ENCODE assay signal across 11 mouse cellular contexts in the genomic region with DNA sequence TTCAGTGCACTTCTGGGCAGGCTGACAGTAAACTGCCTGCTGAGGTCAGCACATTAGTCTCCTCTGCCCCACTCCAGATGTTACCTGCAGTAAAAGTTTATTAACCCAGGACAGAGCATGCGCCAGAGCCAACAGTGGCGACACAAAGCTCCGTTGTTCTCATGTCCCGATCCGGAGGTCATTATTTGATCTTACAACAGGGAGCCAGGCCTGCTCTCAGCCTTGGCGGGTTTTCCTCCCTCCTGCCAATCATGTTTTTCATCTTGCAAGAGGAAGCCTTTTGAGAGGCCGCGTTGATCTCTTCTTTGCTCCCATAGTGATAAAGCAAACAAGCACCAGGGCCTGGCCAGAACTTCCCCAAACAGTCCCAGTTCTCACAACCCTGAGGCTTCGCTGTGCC.
A peak's percentile ranks its signal among the peaks of the same experiment; 100 is the strongest.
DNase-seq lines count a peak whose midpoint lies in the region; ATAC-seq lines count a peak whose summit lies in the region.
"Had no signal": no experiment of that assay in that cellular context is flagged by ENCODE, and none has a peak within 500 bp of the region (broad histone marks: within the 10 kb centered on the region; RNA-seq: fewer than 3 reads in every experiment).

No protein-coding gene starts in this region.

- H3K36me3 ChIP-seq in hindbrain, embryonic 11.5 days (ENCODE audit: control insufficient read depth, insufficient read depth, low read length), result no peaks in the 10 kb centered on the region
- H3K36me3 ChIP-seq in hindbrain, embryonic 14.5 days (replicated peaks; ENCODE audit: control insufficient read depth, insufficient read depth), result no peaks in the 10 kb centered on the region
- H3K36me3 ChIP-seq in embryonic facial prominence, embryonic 11.5 days (replicated peaks; ENCODE audit: control insufficient read depth, insufficient read depth, low read depth, low read length), result no peaks in the 10 kb centered on the region
- H3K36me3 ChIP-seq: G1E; liver, embryonic 13.5 days; stomach, embryonic 15.5 days had no signal

- H3K9ac ChIP-seq in hindbrain, embryonic 11.5 days (ENCODE audit: low read depth, low read length), result no peak overlapping the region
- no peak overlapping the region for H3K9ac ChIP-seq in hindbrain, embryonic 14.5 days
- no peak overlapping the region for H3K9ac ChIP-seq in embryonic facial prominence, embryonic 11.5 days (replicated peaks; ENCODE audit: low read length)
- H3K9ac ChIP-seq: liver, embryonic 13.5 days; stomach, embryonic 15.5 days had no signal

- no peak for ATAC-seq in hindbrain, embryonic 11.5 days (ENCODE audit: low FRiP score)
- no peak for ATAC-seq in hindbrain, embryonic 14.5 days (ENCODE audit: low FRiP score)
- ATAC-seq in embryonic facial prominence, embryonic 11.5 days (replicated peaks; ENCODE audit: insufficient number of reproducible peaks, low FRiP score, low TSS enrichment, low read depth), result no peak
- no peak for ATAC-seq in erythroid progenitor cell, adult 5-6 weeks (replicated peaks; ENCODE audit: low FRiP score, poor library complexity, severe bottlenecking)

- peak; percentile 40 for DNase-seq in hindbrain, embryonic 11.5 days (ENCODE audit: low spot score)
- DNase-seq in hindbrain, embryonic 14.5 days (ENCODE audit: low spot score), result no peak
- peak; percentile 22 for DNase-seq in NIH3T3 (ENCODE audit: low read depth)
- DNase-seq in embryonic facial prominence, embryonic 11.5 days (ENCODE audit: low spot score), result peak; percentile 62
- peak; percentile 81 for DNase-seq in large intestine, adult 2 months (ENCODE audit: low read depth, low spot score)
- peak; percentile 45 for DNase-seq in skeletal muscle tissue, adult 2 months (ENCODE audit: low read depth, low spot score)
- no peak for DNase-seq in MN1 (ENCODE audit: low spot score)
- DNase-seq: liver, embryonic 13.5 days had no signal

- H3K9me3 ChIP-seq in hindbrain, embryonic 11.5 days (ENCODE audit: control insufficient read depth, low read length), result no peaks in the 10 kb centered on the region
- no peaks in the 10 kb centered on the region for H3K9me3 ChIP-seq in hindbrain, embryonic 14.5 days (ENCODE audit: control insufficient read depth, low read length)
- no peaks in the 10 kb centered on the region for H3K9me3 ChIP-seq in embryonic facial prominence, embryonic 11.5 days (replicated peaks; ENCODE audit: control insufficient read depth, low read length)
- H3K9me3 ChIP-seq: G1E; liver, embryonic 13.5 days; stomach, embryonic 15.5 days had no signal

- H3K27me3 ChIP-seq in hindbrain, embryonic 11.5 days (ENCODE audit: control insufficient read depth, insufficient read depth, low read length), result no peaks in the 10 kb centered on the region
- no peaks in the 10 kb centered on the region for H3K27me3 ChIP-seq in hindbrain, embryonic 14.5 days (ENCODE audit: control insufficient read depth, insufficient read depth, low read length)
- no peaks in the 10 kb centered on the region for H3K27me3 ChIP-seq in embryonic facial prominence, embryonic 11.5 days (ENCODE audit: control insufficient read depth, insufficient read depth, low read length)
- H3K27me3 ChIP-seq: liver, embryonic 13.5 days; stomach, embryonic 15.5 days had no signal

- 66% methylated on average over 9 of the region's 9 CpGs for WGBS in hindbrain, embryonic 11.5 days
- 51% methylated on average over 9 of the region's 9 CpGs for WGBS in hindbrain, embryonic 14.5 days
- 40% methylated on average over 9 of the region's 9 CpGs for WGBS in embryonic facial prominence, embryonic 11.5 days
- 9% methylated on average over 9 of the region's 9 CpGs for WGBS in large intestine, adult 2 months

- H3K4me1 ChIP-seq in hindbrain, embryonic 11.5 days (replicated peaks; ENCODE audit: control insufficient read depth, insufficient read depth, low read length), result no peaks in the 10 kb centered on the region
- no peaks in the 10 kb centered on the region for H3K4me1 ChIP-seq in hindbrain, embryonic 14.5 days (replicated peaks; ENCODE audit: control insufficient read depth, insufficient read depth, low read length)
- H3K4me1 ChIP-seq in embryonic facial prominence, embryonic 11.5 days (ENCODE audit: control insufficient read depth, insufficient read depth, low read length), result no peaks in the 10 kb centered on the region
- H3K4me1 ChIP-seq: liver, embryonic 13.5 days had no signal

- no peak overlapping the region for H3K4me3 ChIP-seq in hindbrain, embryonic 11.5 days (ENCODE audit: low read depth, low read length)
- H3K4me3 ChIP-seq in hindbrain, embryonic 14.5 days (replicated peaks; ENCODE audit: low read length), result no peak overlapping the region
- no peak overlapping the region for H3K4me3 ChIP-seq in embryonic facial prominence, embryonic 11.5 days (ENCODE audit: low read depth, low read length)
- H3K4me3 ChIP-seq: liver, embryonic 13.5 days; stomach, embryonic 15.5 days had no signal

- no peak overlapping the region for H3K4me2 ChIP-seq in hindbrain, embryonic 11.5 days (replicated peaks; ENCODE audit: low read depth, low read length)
- H3K4me2 ChIP-seq in hindbrain, embryonic 14.5 days (replicated peaks), result no peak overlapping the region
- no peak overlapping the region for H3K4me2 ChIP-seq in embryonic facial prominence, embryonic 11.5 days (ENCODE audit: low read depth, low read length)
- H3K4me2 ChIP-seq: liver, embryonic 13.5 days; stomach, embryonic 15.5 days had no signal

- no peak overlapping the region for H3K27ac ChIP-seq in hindbrain, embryonic 11.5 days (ENCODE audit: low read depth, low read length)
- H3K27ac ChIP-seq in hindbrain, embryonic 14.5 days, result no peak overlapping the region
- H3K27ac ChIP-seq in embryonic facial prominence, embryonic 11.5 days (replicated peaks; ENCODE audit: low read depth, low read length), result no peak overlapping the region; the same call in 1 of the 2 replicates
- H3K27ac ChIP-seq: liver, embryonic 13.5 days; stomach, embryonic 15.5 days had no signal

Comparison
In these comparisons a context has a peak if more than half of its experiments do, and no peak if none do; other contexts are left out.
1. DNase-seq: peak in hindbrain, embryonic 11.5 days (single experiment), NIH3T3 (single experiment), embryonic facial prominence, embryonic 11.5 days (single experiment), large intestine, adult 2 months (single experiment) and skeletal muscle tissue, adult 2 months (single experiment); none in hindbrain, embryonic 14.5 days (single experiment) and MN1 (single experiment).